Mouse (Mus musculus): ENCODE results near the gene Tmtc2.

DNA sequence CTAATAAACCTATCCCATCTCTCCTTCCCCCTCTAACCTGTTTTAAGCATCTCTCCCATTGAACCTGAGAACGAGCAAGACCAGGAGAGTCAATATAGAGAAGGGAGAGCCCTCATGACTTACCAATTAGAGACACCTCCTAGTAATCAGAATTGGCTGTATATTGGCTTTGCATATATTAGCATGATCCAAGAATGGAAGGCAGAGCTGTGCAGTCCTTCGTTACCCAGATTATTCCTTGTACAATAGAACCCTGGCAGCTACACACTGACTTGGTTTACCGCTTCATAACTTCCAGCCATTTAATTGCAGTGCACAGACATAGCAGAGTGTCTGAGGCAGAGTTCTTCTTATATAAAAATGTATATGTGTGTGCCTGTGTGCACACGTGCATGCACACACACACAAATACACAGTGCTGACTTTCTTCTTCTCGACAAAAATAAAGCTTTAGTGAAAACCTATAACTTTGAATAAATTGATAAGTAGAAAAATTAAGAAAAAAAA is 42.2 kb downstream of the Tmtc2 start:
- TF ChIP-seq CTCF (IDR thresholded peaks at IDR 0.05; ENCODE audit: borderline replicate concordance, insufficient read depth, low read depth, low read length) (no peak), POLR2A (IDR thresholded peaks at IDR 0.05; ENCODE audit: borderline replicate concordance, insufficient read depth, low read length) (no peak)
